Mouse (Mus musculus): Measurements from ENCODE around the gene Olfr748.
"Not testable (repeated sequence)": the region's sequence is repeated elsewhere in the genome, so short reads cannot be mapped to it uniquely, and the experiment has no call there.

The Olfr748 gene

GRCm38 (mm10) chr14:50707073-50707472 is at the start of gene Olfr748:
Olfr748 (plus strand) TSS chr14:50707373.
- no peak for DNase-seq (ENCODE audit: low spot score)

DNA sequence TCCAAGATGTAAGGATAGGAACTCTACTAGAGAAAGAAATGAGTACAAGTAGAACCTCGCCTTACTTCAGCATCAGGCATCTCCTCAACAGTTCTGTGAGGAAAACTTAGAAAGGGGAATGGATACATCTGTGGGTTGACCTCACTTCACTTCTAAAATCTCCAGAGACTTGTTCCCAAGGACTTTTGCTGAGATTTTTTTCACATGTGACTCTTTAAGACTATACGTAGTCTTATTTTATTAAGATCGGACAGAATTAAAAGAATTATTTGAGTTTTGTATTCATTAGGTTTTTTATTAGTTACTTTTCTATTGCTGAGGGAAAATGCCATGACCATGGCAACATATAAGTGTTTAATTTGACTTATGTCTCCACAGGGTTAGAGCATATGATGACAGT is 14.1 kb upstream of the Olfr748 start, which contains the start of gene Olfr747:
Olfr747 (minus strand) TSS at position 101 of the 400 bp plus-strand sequence.
- DNase-seq (ENCODE audit: low spot score) = no peak

DNA sequence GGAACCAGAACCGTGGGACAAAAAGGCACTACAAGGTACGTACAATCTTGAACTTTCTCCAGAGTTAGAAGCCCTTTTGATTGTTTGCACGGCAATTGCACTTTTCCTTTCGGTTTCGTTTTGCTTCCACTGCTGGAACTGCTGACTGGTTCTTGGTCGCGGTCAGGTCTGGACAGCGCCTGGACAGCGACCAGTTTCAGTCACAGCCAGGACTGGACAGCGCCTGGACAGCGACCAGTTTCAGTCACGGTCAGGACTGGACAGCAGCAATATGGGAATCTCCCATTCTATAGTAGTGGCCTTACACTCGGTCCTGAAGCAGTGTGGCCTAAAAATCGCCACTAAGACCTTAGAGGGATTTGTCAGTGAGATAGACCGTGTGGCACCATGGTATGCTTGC is 12.7 kb downstream of the Olfr748 start:
- DNase-seq (ENCODE audit: low spot score) = not testable (repeated sequence)

DNA sequence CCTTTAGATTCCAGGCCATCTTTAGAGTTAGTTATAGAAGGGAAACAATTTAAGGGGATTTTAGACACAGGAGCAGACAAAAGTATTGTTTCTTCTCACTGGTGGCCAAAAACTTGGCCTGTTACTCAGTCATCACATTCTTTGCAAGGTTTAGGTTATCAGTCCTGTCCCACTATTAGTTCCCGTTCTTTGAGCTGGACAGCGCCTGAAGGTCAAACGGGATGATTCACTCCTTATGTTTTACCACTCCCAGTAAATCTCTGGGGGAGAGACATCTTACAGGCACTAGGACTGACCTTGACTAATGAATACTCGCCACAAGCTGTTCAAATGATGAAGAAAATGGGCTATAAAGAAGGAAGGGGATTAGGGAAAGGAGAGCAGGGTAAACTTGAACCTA is 15.2 kb downstream of the Olfr748 start:
- not testable (repeated sequence) for DNase-seq (ENCODE audit: low spot score)

DNA sequence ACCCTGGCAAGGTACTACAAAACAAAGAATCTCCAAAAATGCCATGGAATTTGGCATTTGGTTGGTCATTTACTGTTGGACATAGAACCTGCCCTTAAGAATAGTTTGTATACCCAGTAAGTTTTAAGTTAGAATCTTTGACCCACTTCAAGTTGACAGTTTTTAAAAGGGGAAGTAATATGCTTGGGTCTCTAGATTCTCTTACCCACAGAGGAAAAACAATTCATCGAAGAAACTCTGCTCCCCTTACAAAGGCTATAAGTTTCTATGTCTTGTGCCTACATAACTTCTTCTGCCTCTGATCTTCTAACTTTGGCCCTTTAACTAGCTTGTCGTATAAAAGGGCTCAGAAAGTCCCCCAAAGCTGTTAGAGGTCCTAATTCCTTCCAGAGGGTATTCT is 33.2 kb downstream of the Olfr748 start:
- no peak for DNase-seq (ENCODE audit: low spot score)

DNA sequence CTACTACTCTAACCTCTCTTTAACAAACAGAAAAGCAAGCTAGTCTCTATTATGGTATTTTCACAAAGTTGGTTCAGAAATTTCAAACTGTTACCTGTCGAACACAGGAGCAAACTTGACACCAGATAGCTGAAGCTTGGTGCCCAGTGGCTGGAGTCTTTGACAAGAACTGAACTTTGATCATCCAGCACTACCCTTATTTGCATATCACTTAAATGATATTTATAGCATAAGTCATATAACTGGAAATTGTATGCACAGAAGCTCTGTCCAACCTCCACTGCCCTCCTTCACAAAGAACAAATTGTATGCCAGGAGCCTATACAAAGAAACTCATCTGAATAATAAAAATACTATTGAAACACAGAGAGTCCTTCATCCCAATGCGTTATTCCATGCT is 34.4 kb downstream of the Olfr748 start:
- no peak for DNase-seq (ENCODE audit: low spot score)

DNA sequence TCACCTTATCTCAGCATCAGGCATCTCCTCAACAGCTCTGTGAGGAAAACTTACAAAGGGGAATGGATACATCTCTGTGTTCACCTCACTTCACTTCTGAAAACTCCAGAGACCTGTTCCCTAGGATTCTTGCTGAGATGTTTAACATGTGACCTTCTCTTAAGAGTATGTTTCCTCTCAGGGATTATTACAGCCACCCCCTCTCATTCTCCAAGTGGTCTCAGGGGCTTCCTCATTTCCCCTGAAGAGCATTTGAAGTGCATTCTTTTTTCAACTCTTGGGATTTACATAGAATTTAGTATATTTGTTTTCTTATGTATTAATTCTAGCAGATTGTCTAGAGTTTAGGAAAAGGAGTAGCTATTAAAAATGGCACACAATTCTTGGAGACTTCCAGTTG is 37.8 kb downstream of the Olfr748 start, which contains the start of gene Olfr749:
Olfr749 (minus strand) TSS at position 101 of the 400 bp plus-strand sequence.
- DNase-seq (ENCODE audit: low spot score) = no peak

DNA sequence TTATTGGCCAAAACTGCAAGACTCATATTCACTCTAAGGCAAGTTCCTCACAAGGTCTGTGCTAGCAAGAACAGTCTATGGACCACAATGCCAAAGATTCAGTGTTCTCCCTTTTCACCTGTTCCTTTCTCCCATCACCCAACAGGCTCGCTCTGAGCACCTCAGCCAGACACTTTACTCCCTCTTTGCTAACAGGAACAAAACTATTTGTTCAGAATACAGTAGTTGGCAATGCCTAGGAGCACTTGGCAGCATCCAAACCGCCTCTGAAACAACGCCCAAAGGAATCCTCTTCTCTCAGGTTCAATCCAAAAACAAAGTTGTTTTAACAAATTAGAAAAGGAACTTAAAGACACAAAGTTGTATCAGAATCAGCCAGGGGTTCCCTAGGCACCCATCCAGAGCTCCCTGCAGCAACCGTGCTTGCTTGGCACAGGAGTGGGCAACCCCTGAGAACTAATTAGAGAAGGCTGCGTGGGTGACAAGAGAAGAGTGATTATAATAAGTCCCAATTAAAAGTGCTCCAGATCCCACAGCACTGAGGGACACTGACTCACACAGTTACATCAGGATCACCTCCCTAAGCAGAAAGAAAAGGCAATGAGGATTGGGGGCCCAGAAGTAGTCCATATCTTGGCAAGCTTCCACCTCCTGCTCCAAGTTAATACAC is 51.4 kb downstream of the Olfr748 start:
- no peak for DNase-seq (ENCODE audit: low spot score)

Data from lung, postnatal 25 days (tissue).